Mouse (Mus musculus) MN1 (cell line): ENCODE data around the gene Poll.

Source experiments
- DNase-seq: peaks from one replicate; pipeline ENCODE4 v3.0.0-alpha.2; 2016; ENCODE audit warnings: low spot score

The Poll gene

GRCm38 (mm10) chr19:45535214-45535735 lies 25.1 kb downstream of the Poll start:
- DNase-seq, result peak; percentile 70

- no peak for DNase-seq
Measured at GRCm38 (mm10) chr19:45533617-45534016, 26.7 kb downstream of the Poll start.

- no peak for DNase-seq
Measured at GRCm38 (mm10) chr19:45531554-45531953, 28.8 kb downstream of the Poll start.

- no peak for DNase-seq
Measured at GRCm38 (mm10) chr19:45530200-45530995, 29.9 kb downstream of the Poll start.

DNA sequence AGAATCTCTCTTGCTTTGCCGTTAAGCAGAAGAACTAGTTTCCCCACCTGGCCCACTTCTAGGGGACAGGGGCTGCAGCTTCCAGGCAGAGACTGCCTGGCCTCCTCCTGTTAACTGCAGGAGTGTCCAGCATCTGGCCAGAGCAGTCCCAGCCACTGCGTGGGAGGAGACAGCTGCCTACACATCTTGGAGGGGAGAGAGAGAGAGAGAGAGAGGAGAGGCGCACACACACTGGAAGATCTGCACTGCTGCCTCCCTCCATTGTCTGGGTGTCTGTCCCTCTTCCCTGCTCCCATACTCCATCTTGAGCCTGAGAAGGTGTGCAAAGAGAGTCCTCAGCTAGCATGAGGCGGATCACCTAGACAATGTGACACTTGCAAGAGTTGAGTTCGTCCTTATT lies 31.0 kb downstream of the Poll start:
- DNase-seq, result peak; percentile 48

- no peak for DNase-seq
Measured at GRCm38 (mm10) chr19:45527931-45528534, 32.3 kb downstream of the Poll start.

DNA sequence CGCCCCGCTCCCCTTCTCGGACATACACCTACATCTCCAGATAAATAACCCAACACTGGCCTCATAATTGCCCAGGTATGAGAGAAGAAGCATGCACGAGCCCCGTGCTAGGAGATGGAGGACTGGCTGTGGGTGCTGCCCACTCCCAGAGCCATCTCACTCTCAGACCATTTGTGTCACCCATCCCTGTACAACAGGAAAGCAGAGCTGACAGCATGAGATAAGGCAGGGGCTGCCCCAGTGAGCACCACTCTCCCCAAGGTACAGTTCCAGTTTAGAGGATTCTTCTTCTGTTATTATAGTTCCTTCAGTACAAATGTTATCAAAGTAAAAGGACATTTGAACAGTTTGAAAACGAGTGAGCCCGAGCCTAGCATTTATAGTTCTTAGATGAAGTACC lies 32.9 kb downstream of the Poll start:
- DNase-seq, result no peak

GRCm38 (mm10) chr19:45516264-45516663 lies 44.1 kb downstream of the Poll start:
- DNase-seq, result no peak

DNA sequence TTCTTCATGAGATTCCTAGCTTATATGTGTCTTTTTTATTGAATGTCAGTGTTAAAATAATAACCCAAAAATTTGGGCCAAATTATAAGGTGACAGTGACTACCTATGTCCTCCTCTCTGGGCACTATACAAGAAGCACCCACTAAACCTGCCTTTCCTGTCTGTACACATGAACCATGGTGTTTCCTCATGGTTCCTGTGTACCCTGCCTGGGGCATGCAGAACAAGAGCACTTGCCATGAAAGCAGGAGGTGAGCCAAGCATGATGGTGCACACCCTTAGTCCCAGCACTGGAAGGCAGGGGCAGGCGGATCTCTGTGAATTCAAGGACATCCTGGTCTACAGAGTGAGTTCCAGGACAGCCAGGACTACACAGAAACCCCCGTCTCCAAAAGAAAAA lies 45.0 kb downstream of the Poll start:
- no peak for DNase-seq

DNA sequence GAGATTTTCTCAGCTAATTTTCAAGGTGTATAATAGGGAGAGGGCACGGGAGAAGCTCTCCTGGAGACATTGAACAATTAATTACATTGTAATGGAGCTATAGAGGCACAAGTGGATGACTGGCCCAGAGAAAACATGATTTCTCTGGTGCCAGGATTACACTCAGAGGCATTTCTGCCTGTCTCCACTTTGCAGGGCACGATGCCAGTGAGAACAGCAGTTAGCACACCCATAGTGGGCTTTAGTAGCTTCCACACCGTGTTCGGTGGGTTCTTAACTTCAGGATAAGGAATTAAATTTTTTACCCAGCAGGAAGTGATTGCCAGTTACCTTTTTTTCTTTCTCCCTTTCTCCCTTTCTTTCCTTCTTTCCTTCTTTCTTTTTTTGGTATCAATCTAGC lies 48.9 kb downstream of the Poll start:
- DNase-seq, result no peak

DNA sequence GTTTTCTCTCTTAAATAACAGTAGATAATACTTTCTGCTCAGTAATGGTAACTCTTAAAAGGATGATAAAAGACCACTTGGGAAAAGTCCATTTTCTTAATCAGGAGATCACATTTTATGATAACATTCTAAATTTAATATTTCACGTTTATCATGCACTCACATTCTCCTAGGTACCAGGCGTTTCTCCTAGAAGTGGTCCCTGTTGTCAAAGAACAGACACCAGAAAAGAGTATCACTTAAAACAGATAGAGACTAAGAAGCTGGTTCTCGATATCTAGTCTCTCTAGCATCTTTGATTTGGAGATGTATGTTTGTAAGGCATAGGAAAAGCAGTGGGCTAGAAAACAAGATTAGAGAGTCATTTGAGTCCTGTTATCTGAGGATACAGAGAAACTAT lies 49.7 kb downstream of the Poll start:
- no peak for DNase-seq

GRCm38 (mm10) chr19:45507531-45507930 lies 52.8 kb downstream of the Poll start:
- no peak for DNase-seq

GRCm38 (mm10) chr19:45505446-45505845 lies 54.9 kb downstream of the Poll start:
- DNase-seq, result no peak
